Mouse (Mus musculus): ENCODE measurements around the gene Rilp.

GRCm38 (mm10) chr11:75529771-75530170, 19.9 kb downstream of the Rilp start:
- TF ChIP-seq CTCF (conservative IDR thresholded peaks at IDR 0.05; ENCODE audit: low read length), result no peak
- no peak for TF ChIP-seq NANOG (IDR thresholded peaks at IDR 0.05; ENCODE audit: borderline replicate concordance, low read length)
- no peak for TF ChIP-seq POU5F1 (IDR thresholded peaks at IDR 0.05; ENCODE audit: borderline replicate concordance, low read length)

Data from E14TG2a.4 (cell line).